Mouse (Mus musculus) neural tube, embryonic 11.5 days (tissue): ENCODE results near the gene Fmn2. TPM values are rescaled to one million over a fixed set of nuclear protein-coding genes. Genes with fewer than 3 reads are reported as not detected.

ENCODE experiments used
- ATAC-seq: fragments of 200-750 bp; cut with Nextera tagmentation; 2 replicates; pipeline ENCODE4 v1.8.0; 2017; ENCODE audit warnings: moderate number of reproducible peaks, mild to moderate bottlenecking, moderate TSS enrichment, moderate library complexity; ENCODE audit not compliant: insufficient read depth, low FRiP score, low TSS enrichment
- DNase-seq: peaks from one replicate; pipeline ENCODE4 v3.0.0-alpha.2; 2015; ENCODE audit warnings: low spot score
- H3K27ac ChIP-seq: fragments of 300-500 bp; sonication (generic); 2 replicates; pipeline ENCODE4 v1.5.1; 2014; ENCODE audit warnings: low read depth, mild to moderate bottlenecking, low read length
- H3K27me3 ChIP-seq: fragments of 300-500 bp; sonication (generic); 2 replicates; pipeline ENCODE4 v1.6.1; 2014; ENCODE audit warnings: mild to moderate bottlenecking, low read length, mixed read lengths; ENCODE audit not compliant: control insufficient read depth, insufficient read depth
- H3K36me3 ChIP-seq: fragments of 300-500 bp; sonication (generic); 2 replicates; pipeline ENCODE4 v1.6.1; 2014; ENCODE audit warnings: mild to moderate bottlenecking, low read length, moderate library complexity, mixed read lengths; ENCODE audit not compliant: control insufficient read depth, insufficient read depth
- H3K4me1 ChIP-seq: fragments of 300-500 bp; sonication (generic); 2 replicates; pipeline ENCODE4 v1.6.1; 2014; ENCODE audit warnings: low read length, mixed read lengths; ENCODE audit not compliant: control insufficient read depth, insufficient read depth
- H3K4me2 ChIP-seq: fragments of 300-500 bp; sonication (generic); 2 replicates; pipeline ENCODE4 v1.6.1; 2014; ENCODE audit warnings: low read depth, mild to moderate bottlenecking, moderate library complexity
- H3K4me3 ChIP-seq: fragments of 300-500 bp; sonication (generic); 2 replicates; pipeline ENCODE4 v1.5.1; 2014; ENCODE audit warnings: low read depth, low read length
- H3K9ac ChIP-seq: fragments of 300-500 bp; sonication (generic); 2 replicates; pipeline ENCODE4 v1.6.1; 2014; ENCODE audit warnings: mild to moderate bottlenecking, low read length
- H3K9me3 ChIP-seq: fragments of 300-500 bp; sonication (generic); 2 replicates; pipeline ENCODE4 v1.6.1; 2016; ENCODE audit warnings: low read length; ENCODE audit not compliant: control insufficient read depth
- WGBS: fragments of 180-500 bp; shearing (Covaris S2); extraction: QIAGEN DNeasy Blood & Tissue Kit; methylation state at CpG from one replicate; pipeline ENCODE4 v1.1.7; 2014; 5-methylcytosine and 5-hydroxymethylcytosine counted together
- polyA plus RNA-seq: library from polyadenylated mRNA; unstranded; fragments of >200 nt; fragmentation: Nextera tagmentation; extraction: Ambion mirVana; gene quantifications from 2 replicates; pipeline ENCODE4 v1.2.1, GENCODE M21; 2014

The Fmn2 gene
- polyA plus RNA-seq, 1 experiment from 2014 or later = 7.4 TPM

- no peak overlapping the region for H3K27ac ChIP-seq
- no peaks in the 10 kb centered on the region for H3K36me3 ChIP-seq
- H3K4me1 ChIP-seq = no peaks in the 10 kb centered on the region
- no peak overlapping the region for H3K4me2 ChIP-seq
- ATAC-seq = no peak
- no peak overlapping the region for H3K4me3 ChIP-seq
- H3K9me3 ChIP-seq = no peaks in the 10 kb centered on the region
- no peak for DNase-seq
- no peaks in the 10 kb centered on the region for H3K27me3 ChIP-seq
- 90% methylated on average over 6 of the region's 6 CpGs for WGBS
- H3K9ac ChIP-seq = no peak overlapping the region
These were observed 343.2 kb downstream of the Fmn2 start for GRCm38 (mm10) chr1:174844786-174845185.

- whole genome bisulfite sequencing = 84% methylated on average over 2 of the region's 2 CpGs
- Histone ChIP-seq H3K9me3 (no peaks in the 10 kb centered on the region), H3K27ac (no peak overlapping the region), H3K36me3 (no peaks in the 10 kb centered on the region), H3K9ac (no peak overlapping the region), H3K4me2 (no peak overlapping the region), H3K27me3 (no peaks in the 10 kb centered on the region), H3K4me3 (no peak overlapping the region), H3K4me1 (no peaks in the 10 kb centered on the region)
- DNase-seq = no peak
- no peak for ATAC-seq
These were observed 354.6 kb downstream of the Fmn2 start for GRCm38 (mm10) chr1:174856188-174856587.

GRCm38 (mm10) chr1:174860407-174861118 lies 358.9 kb downstream of the Fmn2 start:
- Histone ChIP-seq H3K36me3 (no peaks in the 10 kb centered on the region), H3K9ac (no peak overlapping the region), H3K27ac (no peak overlapping the region), H3K4me3 (no peak overlapping the region), H3K4me2 (no peak overlapping the region), H3K27me3 (no peaks in the 10 kb centered on the region), H3K4me1 (no peaks in the 10 kb centered on the region), H3K9me3 (no peaks in the 10 kb centered on the region)
- DNase-seq (no peak), ATAC-seq (no peak)
- 85% methylated on average over 10 of the region's 10 CpGs for WGBS

Other genes starting within 250 kb of the Fmn2 start
- gene Olfr419, start 249.8 kb upstream of the Fmn2 start, polyA plus RNA-seq = not detected in 2 replicates
- not detected in 2 replicates for gene Mptx1, start 171.3 kb upstream of the Fmn2 start, polyA plus RNA-seq
- not detected in 2 replicates for gene Olfr417, start 136.7 kb upstream of the Fmn2 start, polyA plus RNA-seq
- gene Olfr248, start 110.8 kb upstream of the Fmn2 start, polyA plus RNA-seq = not detected in 2 replicates
- gene Olfr414, start 77.8 kb upstream of the Fmn2 start, polyA plus RNA-seq = not detected in 2 replicates
- not detected in 2 replicates for gene Olfr220, start 59.7 kb upstream of the Fmn2 start, polyA plus RNA-seq